Mouse (Mus musculus): ENCODE results near the gene Zfp182.

GRCm38 (mm10) chrX:21089867-21090239, 27.7 kb upstream of the Zfp182 start:
- no peak for TF ChIP-seq CTCF (conservative IDR thresholded peaks at IDR 0.05; ENCODE audit: low read length)
- TF ChIP-seq NANOG (IDR thresholded peaks at IDR 0.05; ENCODE audit: borderline replicate concordance, low read length): no peak

All from E14TG2a.4 (cell line).